Mouse (Mus musculus) gastrocnemius, postnatal 14 days (tissue): ENCODE measurements around the gene Arhgef3. TPM values are rescaled to one million over a fixed set of nuclear protein-coding genes. Genes with fewer than 3 reads are reported as not detected.
A peak's percentile ranks its signal among the peaks of the same experiment; 100 is the strongest.

Experiments
- DNase-seq: peaks from one replicate; pipeline ENCODE4 v3.0.0; 2021; ENCODE audit warnings: mixed read lengths
- intact Hi-C: fragments of 180-260 bp; cut with DNase I; formaldehyde crosslinking; loops from one replicate; pipeline ENCODE4 v1.15.1; 2025; ENCODE audit warnings: low total_unique reads
- total RNA-seq, 2 experiments: library from RNA; stranded (reverse); gene quantifications; 2 replicates each; pipeline ENCODE4 v1.2.3; 2021

Arhgef3 gene
- total RNA-seq, 2 experiments from 2014 or later = 15.1 to 15.8 TPM

GRCm38 (mm10) chr14:27105731-27106457, 8.8 kb upstream of the Arhgef3 start:
- intact Hi-C loops = loop anchor here (10.0 kb wide), 1 partner anchor 309 kb away; no protein-coding TSS in a partner anchor
- DNase-seq = no peak

GRCm38 (mm10) chr14:27108748-27109504, 5.8 kb upstream of the Arhgef3 start:
- no peak for DNase-seq
- intact Hi-C loops = loop anchor here (2.0 to 10.0 kb wide), 2 partner anchors 76 to 306 kb away; no protein-coding TSS in a partner anchor

GRCm38 (mm10) chr14:27115275-27115660, 569 bp downstream of the Arhgef3 start:
- DNase-seq = no peak
- intact Hi-C loops = no loop called here

GRCm38 (mm10) chr14:27115991-27116390, 1.3 kb downstream of the Arhgef3 start:
- intact Hi-C loops = no loop called here

GRCm38 (mm10) chr14:27116577-27117165, 2.0 kb downstream of the Arhgef3 start:
- DNase-seq = no peak
- intact Hi-C loops = no loop called here

More at GRCm38 (mm10) chr14:27115991-27116390, 1.3 kb downstream of the Arhgef3 start:
- no peak for DNase-seq

GRCm38 (mm10) chr14:27118546-27118945, 3.8 kb downstream of the Arhgef3 start:
- DNase-seq = no peak
- intact Hi-C loops = no loop called here

GRCm38 (mm10) chr14:27122646-27123045, 7.9 kb downstream of the Arhgef3 start:
- intact Hi-C loops = no loop called here
- no peak for DNase-seq

GRCm38 (mm10) chr14:27123543-27123942, 8.8 kb downstream of the Arhgef3 start:
- intact Hi-C loops = no loop called here
- DNase-seq = no peak

- no peak for DNase-seq
- intact Hi-C loops = no loop called here
These were observed 15.3 kb downstream of the Arhgef3 start for GRCm38 (mm10) chr14:27130031-27130430.

GRCm38 (mm10) chr14:27130676-27131075, 16.0 kb downstream of the Arhgef3 start:
- intact Hi-C loops = no loop called here
- no peak for DNase-seq

- no peak for DNase-seq
- intact Hi-C loops = no loop called here
These were observed 16.8 kb downstream of the Arhgef3 start for GRCm38 (mm10) chr14:27131521-27131920.

- intact Hi-C loops = no loop called here
- no peak for DNase-seq
These were observed 24.2 kb downstream of the Arhgef3 start for GRCm38 (mm10) chr14:27138891-27139290.

GRCm38 (mm10) chr14:27139968-27140367, 25.3 kb downstream of the Arhgef3 start:
- DNase-seq = no peak
- intact Hi-C loops = no loop called here

- intact Hi-C loops = no loop called here
- no peak for DNase-seq
These were observed 26.8 kb downstream of the Arhgef3 start for GRCm38 (mm10) chr14:27141486-27141885.

- intact Hi-C loops = no loop called here
- DNase-seq = no peak
These were observed 28.0 kb downstream of the Arhgef3 start for GRCm38 (mm10) chr14:27142680-27143079.

- DNase-seq = peak; percentile 32
- intact Hi-C loops = no loop called here
These were observed 30.7 kb downstream of the Arhgef3 start for GRCm38 (mm10) chr14:27145171-27146045.

GRCm38 (mm10) chr14:27147726-27148125, 33.0 kb downstream of the Arhgef3 start:
- no peak for DNase-seq
- intact Hi-C loops = no loop called here

GRCm38 (mm10) chr14:27149401-27149800, 34.7 kb downstream of the Arhgef3 start:
- DNase-seq = no peak
- intact Hi-C loops = no loop called here

GRCm38 (mm10) chr14:27150011-27150640, 35.4 kb downstream of the Arhgef3 start:
- DNase-seq = no peak
- intact Hi-C loops = no loop called here
